Mouse (Mus musculus): ENCODE measurements at regions not wholly inside any gene's neighbourhood (a gene's known extent, or its start where the extent isn't known, plus 50 kb on each side); places are given as distances from the start of the nearest gene placed in this dataset.

GRCm38 (mm10) chr1:157669626-157670025, 163.1 kb downstream of the Sec16b start:
- TF ChIP-seq CTCF (IDR thresholded peaks at IDR 0.05; ENCODE audit: low read depth) = no peak
- DNase-seq (ENCODE audit: low spot score) = no peak
- WGBS = 87% methylated on average over 6 of the region's 6 CpGs

GRCm38 (mm10) chr1:157684356-157684755, 177.8 kb downstream of the Sec16b start:
- ATAC-seq = peak; percentile 51; the same call in 1 of the 2 replicates

More at GRCm38 (mm10) chr1:157669626-157670025, 163.1 kb downstream of the Sec16b start:
- Histone ChIP-seq H3K27me3 (ENCODE audit: insufficient read depth, low read length) (no peaks in the 10 kb centered on the region), H3K4me3 (ENCODE audit: low read length) (no peak overlapping the region), H3K36me3 (ENCODE audit: insufficient read depth, low read length) (no peaks in the 10 kb centered on the region), H3K27ac (no peak overlapping the region), H3K4me2 (ENCODE audit: low read depth, low read length) (no peak overlapping the region), H3K4me1 (ENCODE audit: insufficient read depth, low read length) (no peaks in the 10 kb centered on the region), H3K9me3 (ENCODE audit: low read length) (no peaks in the 10 kb centered on the region), H3K9ac (replicated peaks; ENCODE audit: low read length) (no peak overlapping the region)
- no peak for ATAC-seq

GRCm38 (mm10) chr1:157695198-157695597, 188.7 kb downstream of the Sec16b start:
- Histone ChIP-seq H3K9me3 (ENCODE audit: low read length) (no peaks in the 10 kb centered on the region), H3K4me1 (ENCODE audit: insufficient read depth, low read length) (no peaks in the 10 kb centered on the region), H3K9ac (replicated peaks; ENCODE audit: low read length) (no peak overlapping the region), H3K27me3 (ENCODE audit: insufficient read depth, low read length) (no peaks in the 10 kb centered on the region), H3K4me2 (ENCODE audit: low read depth, low read length) (no peak overlapping the region), H3K27ac (no peak overlapping the region), H3K4me3 (ENCODE audit: low read length) (no peak overlapping the region), H3K36me3 (ENCODE audit: insufficient read depth, low read length) (no peaks in the 10 kb centered on the region)
- ATAC-seq = no peak
- TF ChIP-seq CTCF (IDR thresholded peaks at IDR 0.05; ENCODE audit: low read depth) = no peak
- no peak for DNase-seq (ENCODE audit: low spot score)
- WGBS = 83% methylated on average over 2 of the region's 2 CpGs

More at GRCm38 (mm10) chr1:157684356-157684755, 177.8 kb downstream of the Sec16b start:
- no peak for TF ChIP-seq CTCF (IDR thresholded peaks at IDR 0.05; ENCODE audit: low read depth)
- H3K27ac ChIP-seq = no peak overlapping the region
- no peak overlapping the region for H3K9ac ChIP-seq (replicated peaks; ENCODE audit: low read length)
- H3K27me3 ChIP-seq (ENCODE audit: insufficient read depth, low read length) = no peaks in the 10 kb centered on the region
- no peak overlapping the region for H3K4me2 ChIP-seq (ENCODE audit: low read depth, low read length)
- H3K4me1 ChIP-seq (ENCODE audit: insufficient read depth, low read length) = 0 out of 2 replicates have a peak, but pooled peaks cover 4% of the 10 kb centered on the region
- no peaks in the 10 kb centered on the region for H3K36me3 ChIP-seq (ENCODE audit: insufficient read depth, low read length)
- H3K9me3 ChIP-seq (ENCODE audit: low read length) = no peaks in the 10 kb centered on the region
- peak; percentile 49 for DNase-seq (ENCODE audit: low spot score)
- WGBS = 19% methylated on average over 7 of the region's 7 CpGs
- no peak overlapping the region for H3K4me3 ChIP-seq (ENCODE audit: low read length)

- H3K9me3 ChIP-seq (ENCODE audit: low read length) = no peaks in the 10 kb centered on the region
- H3K36me3 ChIP-seq (ENCODE audit: insufficient read depth, low read length) = no peaks in the 10 kb centered on the region
- no peak for ATAC-seq
- H3K27me3 ChIP-seq (ENCODE audit: insufficient read depth, low read length) = no peaks in the 10 kb centered on the region
- no peak overlapping the region for H3K4me2 ChIP-seq (ENCODE audit: low read depth, low read length)
- 43% methylated on average over 6 of the region's 6 CpGs for WGBS
- no peak overlapping the region for H3K27ac ChIP-seq
- H3K9ac ChIP-seq (replicated peaks; ENCODE audit: low read length) = no peak overlapping the region
- no peak for DNase-seq (ENCODE audit: low spot score)
- no peak for TF ChIP-seq CTCF (IDR thresholded peaks at IDR 0.05; ENCODE audit: low read depth)
- no peak overlapping the region for H3K4me3 ChIP-seq (ENCODE audit: low read length)
- H3K4me1 ChIP-seq (ENCODE audit: insufficient read depth, low read length) = no peaks in the 10 kb centered on the region
Observed at GRCm38 (mm10) chr1:157703639-157704038, 197.1 kb downstream of the Sec16b start.

GRCm38 (mm10) chr1:157705364-157705763, 198.8 kb downstream of the Sec16b start:
- Histone ChIP-seq H3K27me3 (ENCODE audit: insufficient read depth, low read length) (no peaks in the 10 kb centered on the region), H3K9me3 (ENCODE audit: low read length) (no peaks in the 10 kb centered on the region), H3K9ac (replicated peaks; ENCODE audit: low read length) (no peak overlapping the region), H3K36me3 (ENCODE audit: insufficient read depth, low read length) (no peaks in the 10 kb centered on the region), H3K4me1 (ENCODE audit: insufficient read depth, low read length) (no peaks in the 10 kb centered on the region), H3K4me3 (ENCODE audit: low read length) (no peak overlapping the region), H3K4me2 (ENCODE audit: low read depth, low read length) (no peak overlapping the region), H3K27ac (no peak overlapping the region)
- no peak for ATAC-seq
- 64% methylated on average over 4 of the region's 4 CpGs for WGBS
- no peak for DNase-seq (ENCODE audit: low spot score)
- TF ChIP-seq CTCF (IDR thresholded peaks at IDR 0.05; ENCODE audit: low read depth) = no peak

GRCm38 (mm10) chr1:157707256-157707655, 200.7 kb downstream of the Sec16b start:
- no peak for DNase-seq (ENCODE audit: low spot score)
- ATAC-seq = no peak
- no peak overlapping the region for H3K4me2 ChIP-seq (ENCODE audit: low read depth, low read length)
- no peaks in the 10 kb centered on the region for H3K9me3 ChIP-seq (ENCODE audit: low read length)
- no peaks in the 10 kb centered on the region for H3K27me3 ChIP-seq (ENCODE audit: insufficient read depth, low read length)
- H3K9ac ChIP-seq (replicated peaks; ENCODE audit: low read length) = no peak overlapping the region
- no peak for TF ChIP-seq CTCF (IDR thresholded peaks at IDR 0.05; ENCODE audit: low read depth)
- H3K4me1 ChIP-seq (ENCODE audit: insufficient read depth, low read length) = peaks cover 2% of the 10 kb centered on the region; the same call in 1 of the 2 replicates
- no peak overlapping the region for H3K4me3 ChIP-seq (ENCODE audit: low read length)
- 94% methylated on average over 2 of the region's 2 CpGs for WGBS
- H3K36me3 ChIP-seq (ENCODE audit: insufficient read depth, low read length) = no peaks in the 10 kb centered on the region
- no peak overlapping the region for H3K27ac ChIP-seq

GRCm38 (mm10) chr1:157709117-157709516, 202.6 kb downstream of the Sec16b start:
- H3K27me3 ChIP-seq (ENCODE audit: insufficient read depth, low read length) = no peaks in the 10 kb centered on the region
- no peaks in the 10 kb centered on the region for H3K9me3 ChIP-seq (ENCODE audit: low read length)
- no peak overlapping the region for H3K27ac ChIP-seq
- ATAC-seq (peak; percentile 85), DNase-seq (ENCODE audit: low spot score) (peak; percentile 73)
- peak; percentile 54 for TF ChIP-seq CTCF (IDR thresholded peaks at IDR 0.05; ENCODE audit: low read depth)
- H3K4me2 ChIP-seq (ENCODE audit: low read depth, low read length) = no peak overlapping the region
- peaks cover 6% of the 10 kb centered on the region; the same call in 1 of the 2 replicates for H3K4me1 ChIP-seq (ENCODE audit: insufficient read depth, low read length)
- H3K4me3 ChIP-seq (ENCODE audit: low read length) = no peak overlapping the region
- WGBS = 50% methylated on average over 6 of the region's 6 CpGs
- H3K36me3 ChIP-seq (ENCODE audit: insufficient read depth, low read length) = no peaks in the 10 kb centered on the region
- H3K9ac ChIP-seq (replicated peaks; ENCODE audit: low read length) = no peak overlapping the region
